Mouse (Mus musculus) stomach, embryonic 15.5 days (tissue): ENCODE data around the gene Suv39h2. TPM values are rescaled to one million over a fixed set of nuclear protein-coding genes. Genes with fewer than 3 reads are reported as not detected.

Experiments used
- ATAC-seq: fragments of 200-750 bp; cut with Nextera tagmentation; 2 replicates; pipeline ENCODE4 v1.8.0; 2017; ENCODE audit warnings: low read depth, moderate number of reproducible peaks, moderate TSS enrichment; ENCODE audit not compliant: insufficient read depth, low FRiP score
- H3K27ac ChIP-seq: fragments of 300-500 bp; sonication (generic); 2 replicates; pipeline ENCODE4 v1.5.1; 2015; ENCODE audit warnings: mild to moderate bottlenecking, inconsistent platforms
- H3K27me3 ChIP-seq: fragments of 300-500 bp; sonication (generic); replicated peaks from 2 replicates; pipeline ENCODE4 v1.6.1; 2015; ENCODE audit warnings: inconsistent platforms
- H3K36me3 ChIP-seq: fragments of 300-500 bp; sonication (generic); 2 replicates; pipeline ENCODE4 v1.6.1; 2015; ENCODE audit warnings: inconsistent platforms
- H3K4me1 ChIP-seq: fragments of 300-500 bp; sonication (generic); 2 replicates; pipeline ENCODE4 v1.6.1; 2015; ENCODE audit warnings: inconsistent platforms
- H3K4me2 ChIP-seq: fragments of 300-500 bp; sonication (generic); 2 replicates; pipeline ENCODE4 v1.6.1; 2015; ENCODE audit warnings: mild to moderate bottlenecking, inconsistent platforms
- H3K4me3 ChIP-seq: fragments of 300-500 bp; sonication (generic); replicated peaks from 2 replicates; pipeline ENCODE4 v1.5.1; 2015; ENCODE audit warnings: inconsistent platforms
- H3K9ac ChIP-seq: fragments of 300-500 bp; sonication (generic); 2 replicates; pipeline ENCODE4 v1.6.1; 2015; ENCODE audit warnings: inconsistent platforms
- H3K9me3 ChIP-seq: fragments of 300-500 bp; sonication (generic); 2 replicates; pipeline ENCODE4 v1.6.1; 2016; ENCODE audit warnings: inconsistent platforms
- WGBS: fragments of 180-500 bp; shearing (Covaris S2); methylation state at CpG from one replicate; pipeline ENCODE4 v1.1.7; 2015; 5-methylcytosine and 5-hydroxymethylcytosine counted together
- polyA plus RNA-seq: library from polyadenylated mRNA; unstranded; fragments of >200 nt; fragmentation: Nextera tagmentation; extraction: Ambion mirVana; gene quantifications from 2 replicates; pipeline ENCODE4 v1.2.1, GENCODE M21; 2015

The Suv39h2 gene
- polyA plus RNA-seq, 1 experiment from 2014 or later, result 12.2 TPM

- no peaks in the 10 kb centered on the region for H3K27me3 ChIP-seq
- peak overlapping the region; percentile 30; the same call in 1 of the 2 replicates for H3K9ac ChIP-seq
- H3K4me3 ChIP-seq, result peak overlapping the region; percentile 86
- H3K27ac ChIP-seq, result peak overlapping the region; percentile 88
- peak overlapping the region; percentile 62 for H3K4me2 ChIP-seq
- no peaks in the 10 kb centered on the region for H3K36me3 ChIP-seq
- ATAC-seq, result no peak
- WGBS, result under 1% methylated on average over 12 of the region's 12 CpGs
- H3K9me3 ChIP-seq, result no peaks in the 10 kb centered on the region
- peaks cover 6% of the 10 kb centered on the region; the same call in 1 of the 2 replicates for H3K4me1 ChIP-seq
Observed at GRCm38 (mm10) chr2:3473891-3474290, 940 bp downstream of the Suv39h2 start.

- H3K36me3 ChIP-seq, result 0 out of 2 replicates have a peak, but pooled peaks cover 11% of the 10 kb centered on the region
- no peaks in the 10 kb centered on the region for H3K27me3 ChIP-seq
- H3K27ac ChIP-seq, result no peak overlapping the region
- no peaks in the 10 kb centered on the region for H3K4me1 ChIP-seq
- H3K4me3 ChIP-seq, result no peak overlapping the region
- H3K9me3 ChIP-seq, result no peaks in the 10 kb centered on the region
- no peak for ATAC-seq
- H3K4me2 ChIP-seq, result no peak overlapping the region
- WGBS, result 76% methylated on average over 4 of the region's 4 CpGs
- H3K9ac ChIP-seq, result no peak overlapping the region
Observed at GRCm38 (mm10) chr2:3456590-3456989, 18.2 kb downstream of the Suv39h2 start.

- H3K27me3 ChIP-seq, result no peaks in the 10 kb centered on the region
- no peaks in the 10 kb centered on the region for H3K9me3 ChIP-seq
- 0 out of 2 replicates have a peak, but pooled peaks cover 11% of the 10 kb centered on the region for H3K36me3 ChIP-seq
Observed at GRCm38 (mm10) chr2:3453096-3453495, 21.7 kb downstream of the Suv39h2 start.

GRCm38 (mm10) chr2:3449431-3449830 lies 25.4 kb downstream of the Suv39h2 start:
- H3K36me3 ChIP-seq, result 0 out of 2 replicates have a peak, but pooled peaks cover 5% of the 10 kb centered on the region
- no peak overlapping the region for H3K4me3 ChIP-seq
- H3K27me3 ChIP-seq, result no peaks in the 10 kb centered on the region
- no peak overlapping the region for H3K9ac ChIP-seq
- no peaks in the 10 kb centered on the region for H3K9me3 ChIP-seq
- WGBS, result 68% methylated on average over 2 of the region's 2 CpGs
- H3K4me1 ChIP-seq, result no peaks in the 10 kb centered on the region
- ATAC-seq, result no peak
- H3K4me2 ChIP-seq, result no peak overlapping the region
- no peak overlapping the region for H3K27ac ChIP-seq

More at GRCm38 (mm10) chr2:3453096-3453495, 21.7 kb downstream of the Suv39h2 start:
- Histone ChIP-seq H3K27ac (no peak overlapping the region), H3K9ac (no peak overlapping the region), H3K4me1 (no peaks in the 10 kb centered on the region), H3K4me2 (no peak overlapping the region), H3K4me3 (no peak overlapping the region)
- 93% methylated on average over 3 of the region's 3 CpGs for WGBS
- no peak for ATAC-seq

- WGBS, result 78% methylated on average over 4 of the region's 4 CpGs
- Histone ChIP-seq H3K9ac (no peak overlapping the region), H3K36me3 (peaks cover 5% of the 10 kb centered on the region; the same call in 1 of the 2 replicates), H3K9me3 (no peaks in the 10 kb centered on the region), H3K4me1 (no peaks in the 10 kb centered on the region), H3K4me2 (no peak overlapping the region), H3K27me3 (no peaks in the 10 kb centered on the region), H3K4me3 (no peak overlapping the region), H3K27ac (no peak overlapping the region)
- no peak for ATAC-seq
Observed at GRCm38 (mm10) chr2:3445984-3446383, 28.8 kb downstream of the Suv39h2 start.

GRCm38 (mm10) chr2:3444206-3444605 lies 30.6 kb downstream of the Suv39h2 start:
- no peaks in the 10 kb centered on the region for H3K9me3 ChIP-seq
- no peak overlapping the region for H3K4me3 ChIP-seq
- no peak overlapping the region for H3K4me2 ChIP-seq
- H3K9ac ChIP-seq, result no peak overlapping the region
- peaks cover 5% of the 10 kb centered on the region; the same call in 1 of the 2 replicates for H3K36me3 ChIP-seq
- 60% methylated on average over 7 of the region's 7 CpGs for WGBS
- no peaks in the 10 kb centered on the region for H3K27me3 ChIP-seq
- H3K4me1 ChIP-seq, result no peaks in the 10 kb centered on the region
- ATAC-seq, result no peak
- no peak overlapping the region for H3K27ac ChIP-seq

- Histone ChIP-seq H3K36me3 (peaks cover 5% of the 10 kb centered on the region; the same call in 1 of the 2 replicates), H3K4me1 (no peaks in the 10 kb centered on the region), H3K9me3 (no peaks in the 10 kb centered on the region), H3K27ac (no peak overlapping the region), H3K4me2 (no peak overlapping the region), H3K4me3 (no peak overlapping the region), H3K27me3 (no peaks in the 10 kb centered on the region), H3K9ac (no peak overlapping the region)
- 64% methylated on average over 7 of the region's 7 CpGs for WGBS
- no peak for ATAC-seq
Observed at GRCm38 (mm10) chr2:3437956-3438355, 36.9 kb downstream of the Suv39h2 start.

- H3K27me3 ChIP-seq, result no peaks in the 10 kb centered on the region
- H3K27ac ChIP-seq, result no peak overlapping the region
- H3K36me3 ChIP-seq, result no peaks in the 10 kb centered on the region
- ATAC-seq, result no peak
- no peak overlapping the region for H3K4me3 ChIP-seq
- no peak overlapping the region for H3K4me2 ChIP-seq
- H3K4me1 ChIP-seq, result no peaks in the 10 kb centered on the region
- 86% methylated on average over 6 of the region's 6 CpGs for WGBS
- no peak overlapping the region for H3K9ac ChIP-seq
- H3K9me3 ChIP-seq, result no peaks in the 10 kb centered on the region
Observed at GRCm38 (mm10) chr2:3435369-3436061, 39.3 kb downstream of the Suv39h2 start.

- Histone ChIP-seq H3K4me1 (no peaks in the 10 kb centered on the region), H3K27ac (no peak overlapping the region), H3K4me3 (no peak overlapping the region), H3K27me3 (no peaks in the 10 kb centered on the region), H3K36me3 (no peaks in the 10 kb centered on the region; the same call in 1 of the 2 replicates), H3K4me2 (no peak overlapping the region), H3K9ac (no peak overlapping the region), H3K9me3 (no peaks in the 10 kb centered on the region)
- no peak for ATAC-seq
- 73% methylated on average over 9 of the region's 9 CpGs for WGBS
Observed at GRCm38 (mm10) chr2:3430956-3431355, 43.9 kb downstream of the Suv39h2 start.

- Histone ChIP-seq H3K27ac (no peak overlapping the region), H3K36me3 (no peaks in the 10 kb centered on the region; the same call in 1 of the 2 replicates), H3K4me2 (peak overlapping the region; percentile 94), H3K4me1 (0 out of 2 replicates have a peak, but pooled peaks cover 6% of the 10 kb centered on the region), H3K27me3 (no peaks in the 10 kb centered on the region), H3K4me3 (peak overlapping the region; percentile 73), H3K9ac (peak overlapping the region; percentile 37), H3K9me3 (no peaks in the 10 kb centered on the region)
- ATAC-seq, result no peak
- 3% methylated on average over 10 of the region's 10 CpGs for WGBS
Observed at GRCm38 (mm10) chr2:3424579-3424910, 50.3 kb downstream of the Suv39h2 start.

GRCm38 (mm10) chr2:3423841-3424578 lies 50.8 kb downstream of the Suv39h2 start, which contains the start of gene Dclre1c:
Dclre1c (plus strand) TSS chr2:3424131.
- Histone ChIP-seq H3K4me3 (peak within 1 kb of the TSS; percentile 73), H3K4me2 (peak within 1 kb of the TSS; percentile 94), H3K9ac (peak within 1 kb of the TSS; percentile 37), H3K9me3 (no peaks in the 10 kb centered on the region), H3K27ac (no peak within 1 kb of the TSS), H3K4me1 (0 out of 2 replicates have a peak, but pooled peaks cover 6% of the 10 kb centered on the region), H3K27me3 (no peaks in the 10 kb centered on the region), H3K36me3 (no peaks in the 10 kb centered on the region; the same call in 1 of the 2 replicates)
- WGBS, result 1% methylated on average over 29 of the region's 29 CpGs
- peak; percentile 97 for ATAC-seq

- peak within 1 kb of the TSS; percentile 94; the same call in 1 of the 2 replicates for H3K4me2 ChIP-seq
- H3K27ac ChIP-seq, result no peak within 1 kb of the TSS
- H3K4me3 ChIP-seq, result no peak within 1 kb of the TSS
- H3K9me3 ChIP-seq, result no peaks in the 10 kb centered on the region
- no peaks in the 10 kb centered on the region; the same call in 1 of the 2 replicates for H3K36me3 ChIP-seq
- H3K27me3 ChIP-seq, result no peaks in the 10 kb centered on the region
- H3K9ac ChIP-seq, result no peak within 1 kb of the TSS
- ATAC-seq, result no peak
- H3K4me1 ChIP-seq, result 0 out of 2 replicates have a peak, but pooled peaks cover 10% of the 10 kb centered on the region
- WGBS, result 73% methylated on average over 3 of the region's 3 CpGs
Observed at GRCm38 (mm10) chr2:3422548-3422947, 52.3 kb downstream of the Suv39h2 start, which contains the start of gene Meig1. Meig1 (minus strand) TSS chr2:3422648.
